Mouse (Mus musculus): Measurements from ENCODE around the gene Cdk5rap2.

Cdk5rap2 gene

DNA sequence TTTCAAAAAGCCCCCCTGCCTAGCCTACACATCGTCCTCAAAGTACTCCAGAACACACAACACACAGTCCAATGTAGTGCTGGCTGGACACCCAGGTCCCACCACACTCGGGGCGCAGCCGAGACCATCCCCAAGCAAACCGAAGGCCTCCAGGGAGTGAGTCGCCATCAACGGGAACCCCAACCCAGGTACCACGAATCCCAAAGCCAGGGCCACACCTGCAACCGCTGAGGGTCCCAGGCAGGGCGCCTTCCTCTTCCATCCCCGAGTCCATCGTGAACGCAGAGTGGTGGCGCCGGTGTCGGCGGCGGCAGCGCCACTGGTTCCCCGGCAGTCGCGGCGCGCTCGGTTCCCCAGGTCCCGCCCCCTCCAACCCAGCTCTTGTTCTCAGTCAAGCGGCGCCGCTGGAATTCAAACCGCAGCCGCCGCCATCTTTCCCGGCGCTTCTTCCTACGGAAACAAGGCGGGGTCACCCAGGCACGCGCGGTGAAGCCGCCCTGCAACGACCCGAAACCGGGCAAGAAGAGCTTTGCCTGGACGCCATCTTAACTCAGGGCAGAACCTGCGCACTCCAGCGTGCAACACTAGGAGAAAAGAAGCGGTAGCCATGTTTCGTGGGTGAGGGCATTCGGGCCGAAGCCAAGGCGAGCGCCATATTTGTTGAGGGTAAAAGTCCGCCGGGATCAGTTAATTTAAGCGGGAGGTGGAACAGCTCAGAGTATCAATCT lies at the start of gene Cdk5rap2:
Gene Cdk5rap2 (minus strand): TSS at position 450 of the 728 bp plus-strand sequence.
- in situ Hi-C loops (cut with MboI, MseI), result loop anchor here (5.0 to 10.0 kb wide), 2 partner anchors 127 to 1785 kb away; no protein-coding TSS in a partner anchor

DNA sequence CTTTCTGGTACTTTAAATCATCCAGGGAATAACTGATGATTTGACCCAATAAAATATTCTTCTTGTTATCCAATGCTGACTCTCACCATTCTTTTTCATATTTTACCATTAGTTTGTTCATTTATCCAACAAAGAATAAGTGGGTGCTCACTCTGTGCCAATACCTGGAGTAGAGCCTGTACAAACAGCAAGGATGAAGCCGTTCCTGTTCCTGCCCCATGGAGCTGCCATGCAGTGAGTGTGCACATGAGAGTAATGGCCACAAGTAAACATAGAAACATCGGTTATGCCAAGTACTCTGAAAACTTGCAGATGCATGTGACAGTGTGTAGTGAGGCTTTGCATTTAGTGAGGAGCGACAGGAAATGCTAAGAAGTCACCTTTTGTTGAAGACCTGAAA lies 41.9 kb upstream of the Cdk5rap2 start:
- in situ Hi-C loops (cut with MboI, MseI), result loop anchor here (10.0 kb wide), 1 partner anchor 153 kb away; no protein-coding TSS in a partner anchor

DNA sequence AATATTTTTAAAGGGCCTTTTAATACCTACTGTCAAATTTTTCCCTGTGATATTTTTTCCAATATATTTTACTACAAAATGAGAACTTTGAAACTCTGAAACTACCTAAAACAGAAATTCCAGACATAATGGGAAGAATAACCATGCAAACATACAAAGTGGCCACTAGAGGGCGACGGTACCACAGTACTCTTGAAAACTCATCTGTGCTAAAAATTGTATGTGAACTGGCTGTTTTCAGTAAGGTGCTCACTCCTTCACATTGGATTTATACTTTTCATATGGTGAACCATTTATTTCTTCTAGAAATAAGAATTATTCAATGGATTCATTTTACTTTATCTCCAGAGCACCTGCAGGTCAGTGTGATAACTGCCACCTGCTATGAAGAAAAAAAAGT lies 41.5 kb upstream of the Cdk5rap2 start:
- in situ Hi-C loops (cut with MboI, MseI), result loop anchor here (10.0 kb wide), 1 partner anchor 153 kb away; no protein-coding TSS in a partner anchor

DNA sequence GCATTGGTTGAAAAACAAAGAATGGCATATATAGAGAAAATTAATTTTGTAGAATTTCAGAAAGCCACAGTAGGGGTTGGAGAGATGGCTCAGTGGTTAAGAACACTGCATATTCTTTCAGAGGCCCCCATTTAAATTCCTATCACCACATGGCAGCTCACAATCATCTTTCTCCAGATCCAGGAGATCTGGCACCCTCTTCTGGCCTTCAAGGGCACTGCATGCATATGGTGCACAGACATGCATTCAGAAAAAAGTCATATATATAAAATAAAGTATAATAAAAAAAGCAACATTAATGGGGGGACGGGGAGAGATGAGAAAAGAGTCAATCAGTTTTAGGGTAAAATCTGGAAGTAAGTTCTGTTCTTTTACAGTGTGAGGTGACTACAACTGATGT lies 39.4 kb upstream of the Cdk5rap2 start:
- in situ Hi-C loops (cut with MboI, MseI), result loop anchor here (10.0 kb wide), 1 partner anchor 155 kb away; no protein-coding TSS in a partner anchor

GRCm38 (mm10) chr4:70446774-70447173 lies 36.5 kb upstream of the Cdk5rap2 start:
- in situ Hi-C loops (cut with MboI, MseI), result no loop called here

- in situ Hi-C loops (cut with MboI, MseI), result no loop called here
Observed at GRCm38 (mm10) chr4:70420202-70420601, 10.0 kb upstream of the Cdk5rap2 start.

- in situ Hi-C loops (cut with MboI, MseI), result loop anchor here (5.0 kb wide), 1 partner anchor 125 kb away; no protein-coding TSS in a partner anchor
Observed at GRCm38 (mm10) chr4:70412126-70412525, 1.9 kb upstream of the Cdk5rap2 start.

- in situ Hi-C loops (cut with MboI, MseI), result loop anchor here (10.0 kb wide), 1 partner anchor 1785 kb away; no protein-coding TSS in a partner anchor
Observed at GRCm38 (mm10) chr4:70409456-70409855, 787 bp downstream of the Cdk5rap2 start.

DNA sequence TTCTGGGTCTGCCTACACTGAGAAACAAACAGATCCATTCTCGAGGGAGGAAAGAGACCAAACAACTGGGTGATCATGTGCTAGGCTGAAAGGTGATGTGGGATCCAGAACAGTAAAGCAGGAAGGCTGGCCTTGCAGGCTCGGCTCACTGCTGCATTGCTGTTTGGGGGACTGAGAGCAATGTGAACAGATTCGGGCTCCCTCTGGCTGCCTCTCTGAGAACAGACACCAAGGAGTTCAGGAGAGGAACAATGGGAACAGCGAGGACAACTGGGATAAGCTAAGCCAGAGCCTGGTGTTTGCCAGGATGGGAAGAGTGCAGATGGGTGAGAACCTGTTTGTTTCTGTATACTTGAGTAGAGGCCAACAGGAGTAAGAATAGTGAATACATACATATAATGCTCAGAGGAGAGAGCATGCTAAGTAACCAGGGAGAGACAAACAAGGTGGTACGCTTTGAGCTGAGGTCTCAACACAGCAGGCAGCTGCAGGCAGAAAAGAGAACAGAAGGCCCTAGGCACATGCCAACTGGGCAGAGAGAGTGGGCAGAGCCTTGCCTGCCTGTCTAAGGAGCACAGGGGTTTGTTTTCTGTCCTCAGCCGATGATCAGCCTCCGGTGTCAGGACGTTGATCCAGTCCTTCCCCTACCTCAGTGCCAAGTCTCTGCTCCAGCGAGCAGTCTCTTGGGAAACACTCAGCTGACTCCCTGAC lies 8.0 kb downstream of the Cdk5rap2 start:
- in situ Hi-C loops (cut with MboI, MseI), result loop anchor here (10.0 kb wide), 1 partner anchor 1793 kb away; no protein-coding TSS in a partner anchor

GRCm38 (mm10) chr4:70399476-70399875 lies 10.8 kb downstream of the Cdk5rap2 start:
- in situ Hi-C loops (cut with MboI, MseI), result no loop called here

DNA sequence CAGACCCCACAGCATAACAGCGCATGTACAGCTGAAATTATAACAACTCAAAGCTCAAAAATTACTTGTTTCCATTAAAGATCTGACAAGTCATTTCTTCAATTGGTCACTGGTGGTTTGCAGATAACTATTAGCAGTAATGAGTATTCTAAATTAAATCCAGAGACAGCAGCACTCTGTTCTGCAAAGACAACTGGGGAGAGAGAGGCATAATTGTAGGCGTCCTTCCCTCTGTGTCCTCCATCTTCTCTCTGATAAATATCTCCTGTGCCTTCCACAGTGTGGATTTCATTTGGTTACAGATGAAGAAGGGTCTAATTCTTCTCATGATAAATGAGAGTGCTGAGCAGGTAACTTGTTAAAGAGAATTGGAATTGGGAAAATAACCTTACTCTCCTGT lies 11.2 kb downstream of the Cdk5rap2 start:
- in situ Hi-C loops (cut with MboI, MseI), result no loop called here

GRCm38 (mm10) chr4:70398088-70398487 lies 12.2 kb downstream of the Cdk5rap2 start:
- in situ Hi-C loops (cut with MboI, MseI), result no loop called here

GRCm38 (mm10) chr4:70396701-70397100 lies 13.5 kb downstream of the Cdk5rap2 start:
- in situ Hi-C loops (cut with MboI, MseI), result no loop called here

- in situ Hi-C loops (cut with MboI, MseI), result no loop called here
Observed at GRCm38 (mm10) chr4:70394736-70395135, 15.5 kb downstream of the Cdk5rap2 start.

GRCm38 (mm10) chr4:70391760-70392372 lies 18.4 kb downstream of the Cdk5rap2 start:
- in situ Hi-C loops (cut with MboI, MseI), result no loop called here

DNA sequence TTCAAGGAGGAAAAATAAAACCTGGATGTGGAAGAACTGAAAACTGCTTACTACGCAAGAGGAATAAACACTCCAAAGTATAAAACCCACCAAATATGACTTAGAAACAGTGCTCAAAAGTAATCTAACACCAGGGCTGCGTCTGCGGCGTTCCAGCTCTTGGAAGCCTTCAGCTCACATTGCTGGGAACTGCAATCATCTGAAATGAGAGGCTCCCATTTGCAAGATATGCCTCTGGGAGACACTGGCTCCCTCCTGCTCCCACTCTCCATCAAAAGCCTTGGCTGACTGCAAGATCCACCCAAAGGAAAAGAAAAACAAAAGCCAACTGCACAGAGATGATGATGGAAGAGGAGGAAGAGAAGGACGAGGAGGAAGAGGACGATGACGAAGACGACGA lies 19.2 kb downstream of the Cdk5rap2 start:
- in situ Hi-C loops (cut with MboI, MseI), result no loop called here

DNA sequence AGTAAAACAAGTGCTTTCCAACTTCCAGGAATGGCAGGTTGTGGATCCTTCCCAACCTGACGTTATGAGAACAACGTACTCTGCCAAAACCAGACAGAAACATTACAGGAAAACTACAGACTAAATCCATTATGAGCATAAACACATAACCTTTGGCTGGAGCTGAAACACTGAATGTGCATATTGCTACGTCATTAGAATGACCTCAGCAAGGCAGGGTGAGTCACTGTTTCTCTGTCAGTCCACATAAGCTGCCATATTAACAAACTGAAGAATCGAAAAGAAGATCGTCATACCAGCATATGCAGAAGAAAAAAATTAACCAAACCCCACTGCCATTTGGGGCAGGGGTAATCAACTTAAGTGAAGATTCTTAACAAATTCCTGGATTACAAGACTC lies 24.0 kb downstream of the Cdk5rap2 start:
- in situ Hi-C loops (cut with MboI, MseI), result no loop called here

- in situ Hi-C loops (cut with MboI, MseI), result no loop called here
Observed at GRCm38 (mm10) chr4:70377359-70377758, 32.9 kb downstream of the Cdk5rap2 start.

GRCm38 (mm10) chr4:70365061-70365858 lies 45.0 kb downstream of the Cdk5rap2 start:
- in situ Hi-C loops (cut with MboI, MseI), result no loop called here

DNA sequence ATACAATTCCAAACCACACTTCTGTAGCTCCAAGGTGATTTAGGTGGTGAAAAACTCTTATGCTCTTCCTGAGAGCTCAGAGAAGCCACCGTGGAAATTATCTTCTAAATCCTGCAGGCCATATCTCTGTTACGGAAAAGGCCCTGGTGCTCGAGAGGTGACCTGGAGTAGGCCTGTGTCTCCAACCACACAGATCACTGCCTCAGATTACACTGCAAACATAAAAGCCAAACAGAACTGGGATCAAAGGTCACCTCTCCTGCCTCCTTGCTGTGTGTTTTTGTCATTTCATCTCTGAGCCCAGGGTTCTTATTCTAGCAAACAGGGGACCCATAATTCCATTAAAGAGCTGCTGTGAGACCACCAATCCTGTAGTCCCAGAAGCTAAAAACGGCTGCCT lies 48.9 kb downstream of the Cdk5rap2 start:
- in situ Hi-C loops (cut with MboI, MseI), result no loop called here

DNA sequence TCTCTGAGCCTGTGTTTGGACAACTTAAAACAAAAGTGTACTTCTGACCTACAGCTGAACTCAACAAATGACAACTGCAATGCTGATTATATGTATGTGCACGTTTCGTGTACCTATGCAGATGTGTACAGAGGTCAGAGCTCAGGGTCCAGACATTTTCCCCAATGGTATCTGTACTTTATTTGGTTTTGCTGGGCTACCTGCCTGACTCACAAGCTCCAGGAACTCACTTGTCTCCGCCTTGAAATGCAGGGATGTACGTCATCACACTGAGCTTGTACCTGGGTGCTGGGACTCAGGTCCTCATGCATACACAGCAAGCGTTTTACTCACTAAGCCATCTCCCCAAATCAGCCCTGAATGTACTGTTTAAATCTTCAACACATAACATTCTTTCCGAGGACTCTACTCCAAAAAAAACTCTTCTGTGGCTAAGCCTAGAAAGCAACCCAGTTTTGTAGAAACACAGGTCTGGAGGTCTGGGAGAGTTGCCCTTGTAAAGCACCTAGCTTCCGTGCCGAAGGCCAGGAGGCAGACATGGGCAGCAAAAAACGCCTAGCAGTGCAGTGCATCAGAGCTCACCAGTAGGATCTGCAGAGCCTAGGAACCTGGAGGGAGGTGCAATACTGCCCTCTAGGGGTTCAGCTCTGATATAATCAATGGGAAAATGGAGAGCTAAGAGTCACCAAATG lies 54.4 kb downstream of the Cdk5rap2 start:
- in situ Hi-C loops (cut with MboI, MseI), result no loop called here
